Mouse (Mus musculus): Measurements from ENCODE around the gene Tmem86a. TPM values are rescaled to one million over a fixed set of nuclear protein-coding genes. Genes with fewer than 3 reads are reported as not detected.

The Tmem86a gene
- polyA plus RNA-seq, 1 experiment from 2014 or later: 24.1 TPM

- DNase-seq (ENCODE audit: low spot score) (peak; percentile 3), ATAC-seq (no peak)
- WGBS: 40% methylated on average over 6 of the region's 6 CpGs
- Histone ChIP-seq H3K9ac (ENCODE audit: low read length) (no peak overlapping the region), H3K4me3 (ENCODE audit: low read depth, low read length) (no peak overlapping the region), H3K27ac (ENCODE audit: low read depth, low read length) (no peak overlapping the region), H3K9me3 (replicated peaks; ENCODE audit: control insufficient read depth, low read length) (no peaks in the 10 kb centered on the region), H3K27me3 (replicated peaks; ENCODE audit: control insufficient read depth, insufficient read depth, low read length) (no peaks in the 10 kb centered on the region), H3K36me3 (ENCODE audit: control insufficient read depth, insufficient read depth, low read length) (no peaks in the 10 kb centered on the region), H3K4me1 (ENCODE audit: control insufficient read depth, insufficient read depth, low read length) (no peaks in the 10 kb centered on the region), H3K4me2 (ENCODE audit: low read length) (no peak overlapping the region)
Measured at GRCm38 (mm10) chr7:47100615-47101014, 50.2 kb downstream of the Tmem86a start.

- Histone ChIP-seq H3K36me3 (ENCODE audit: control insufficient read depth, insufficient read depth, low read length) (no peaks in the 10 kb centered on the region), H3K4me1 (ENCODE audit: control insufficient read depth, insufficient read depth, low read length) (no peaks in the 10 kb centered on the region), H3K27me3 (replicated peaks; ENCODE audit: control insufficient read depth, insufficient read depth, low read length) (no peaks in the 10 kb centered on the region), H3K27ac (ENCODE audit: low read depth, low read length) (no peak overlapping the region), H3K9ac (ENCODE audit: low read length) (no peak overlapping the region), H3K4me3 (ENCODE audit: low read depth, low read length) (no peak overlapping the region), H3K9me3 (replicated peaks; ENCODE audit: control insufficient read depth, low read length) (no peaks in the 10 kb centered on the region), H3K4me2 (ENCODE audit: low read length) (no peak overlapping the region)
- ATAC-seq (no peak), DNase-seq (ENCODE audit: low spot score) (no peak)
- WGBS: 79% methylated on average over 2 of the region's 2 CpGs
Measured at GRCm38 (mm10) chr7:47102970-47103369, 52.6 kb downstream of the Tmem86a start.

GRCm38 (mm10) chr7:47103671-47104414, 53.4 kb downstream of the Tmem86a start:
- H3K36me3 ChIP-seq (ENCODE audit: control insufficient read depth, insufficient read depth, low read length): no peaks in the 10 kb centered on the region
- no peaks in the 10 kb centered on the region for H3K9me3 ChIP-seq (replicated peaks; ENCODE audit: control insufficient read depth, low read length)
- DNase-seq (ENCODE audit: low spot score): no peak
- WGBS: 77% methylated on average over 1 of the region's 1 CpGs
- no peak overlapping the region for H3K27ac ChIP-seq (ENCODE audit: low read depth, low read length)
- H3K9ac ChIP-seq (ENCODE audit: low read length): no peak overlapping the region
- no peak for ATAC-seq
- no peak overlapping the region for H3K4me2 ChIP-seq (ENCODE audit: low read length)
- no peak overlapping the region for H3K4me3 ChIP-seq (ENCODE audit: low read depth, low read length)
- H3K27me3 ChIP-seq (replicated peaks; ENCODE audit: control insufficient read depth, insufficient read depth, low read length): no peaks in the 10 kb centered on the region
- H3K4me1 ChIP-seq (ENCODE audit: control insufficient read depth, insufficient read depth, low read length): no peaks in the 10 kb centered on the region

Small RNA genes lying within 50 kb of the gene (microRNA-seq; reads per million reads assigned to microRNA genes)
- gene Mir7056: 1.3 reads per million, percentile 3 among the genes with 10 or more reads in this experiment

Other genes starting within 250 kb of the Tmem86a start
- gene Ldha, start 209.1 kb upstream of the Tmem86a start, polyA plus RNA-seq (2014; fragmentation: Nextera tagmentation; extraction: Ambion mirVana): 724 and 871 TPM in 2 replicates
- gene Ldhc, start 189.4 kb upstream of the Tmem86a start, polyA plus RNA-seq (2014; fragmentation: Nextera tagmentation; extraction: Ambion mirVana): not detected in 2 replicates
- 519 and 545 TPM in 2 replicates for gene Tsg101, start 130.6 kb upstream of the Tmem86a start, polyA plus RNA-seq (2014; fragmentation: Nextera tagmentation; extraction: Ambion mirVana)
- 7.4 and 8.2 TPM in 2 replicates for gene Uevld, start 92.1 kb upstream of the Tmem86a start, polyA plus RNA-seq (2014; fragmentation: Nextera tagmentation; extraction: Ambion mirVana)
- not detected in 2 replicates for gene Gm9999, start 67.0 kb upstream of the Tmem86a start, polyA plus RNA-seq (2014; fragmentation: Nextera tagmentation; extraction: Ambion mirVana)
- 7.8 and 9.3 TPM in 2 replicates for gene Spty2d1, start 42.2 kb upstream of the Tmem86a start, polyA plus RNA-seq (2014; fragmentation: Nextera tagmentation; extraction: Ambion mirVana)
- gene Ptpn5, start 83.1 kb downstream of the Tmem86a start, polyA plus RNA-seq (2014; fragmentation: Nextera tagmentation; extraction: Ambion mirVana): 53.4 and 65.6 TPM in 2 replicates
- gene Mrgpra6, start 154.3 kb downstream of the Tmem86a start, polyA plus RNA-seq (2014; fragmentation: Nextera tagmentation; extraction: Ambion mirVana): not detected in 2 replicates
- not detected in 2 replicates for gene Mrgpra9, start 202.2 kb downstream of the Tmem86a start, polyA plus RNA-seq (2014; fragmentation: Nextera tagmentation; extraction: Ambion mirVana)